Mouse (Mus musculus): Measurements from ENCODE around the gene Mlh1. TPM values are rescaled to one million over a fixed set of nuclear protein-coding genes. Genes with fewer than 3 reads are reported as not detected.

The Mlh1 gene
- 38.8 TPM for total RNA-seq (2023)

DNA sequence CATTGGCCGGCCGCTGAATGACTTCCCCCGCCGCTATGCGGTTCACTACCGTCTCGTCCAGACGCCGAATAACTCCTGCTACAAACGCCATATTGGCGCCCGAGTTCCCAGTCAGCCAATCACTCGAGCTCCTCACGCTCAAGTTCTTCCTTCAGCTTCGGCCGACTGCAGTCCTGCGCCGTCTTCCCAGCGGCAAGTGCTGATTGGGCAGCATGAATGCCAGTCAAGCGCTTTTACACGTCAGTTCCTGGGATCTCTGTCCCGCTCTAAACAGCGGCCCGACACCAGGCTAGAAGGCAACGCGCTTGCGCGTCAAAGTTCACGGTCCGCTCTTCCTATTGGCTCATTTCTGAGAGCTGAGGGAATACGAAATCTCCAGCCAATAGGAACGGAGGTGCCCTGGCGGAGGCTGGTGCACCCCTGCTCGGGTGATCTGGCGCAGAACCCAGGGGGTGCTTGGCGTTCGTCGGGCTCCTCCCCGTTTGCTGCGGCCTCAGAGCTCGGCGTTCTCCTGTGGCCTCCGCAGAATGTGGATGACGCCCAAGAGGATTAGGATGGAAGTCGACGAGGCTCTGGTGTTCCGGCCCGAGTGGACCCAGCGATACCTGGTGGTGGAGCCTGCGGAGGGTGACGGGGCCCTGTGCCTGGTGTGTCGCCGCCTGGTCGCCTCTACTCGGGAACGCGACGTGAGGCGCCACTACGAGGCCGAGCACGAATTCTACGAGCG is at the start of gene Mlh1, which contains the start of gene Epm2aip1:
Gene Mlh1 (minus strand): TSS at position 358 of the 727 bp plus-strand sequence.
Gene Epm2aip1 (plus strand): TSS at position 496 of the 727 bp plus-strand sequence.

DNA sequence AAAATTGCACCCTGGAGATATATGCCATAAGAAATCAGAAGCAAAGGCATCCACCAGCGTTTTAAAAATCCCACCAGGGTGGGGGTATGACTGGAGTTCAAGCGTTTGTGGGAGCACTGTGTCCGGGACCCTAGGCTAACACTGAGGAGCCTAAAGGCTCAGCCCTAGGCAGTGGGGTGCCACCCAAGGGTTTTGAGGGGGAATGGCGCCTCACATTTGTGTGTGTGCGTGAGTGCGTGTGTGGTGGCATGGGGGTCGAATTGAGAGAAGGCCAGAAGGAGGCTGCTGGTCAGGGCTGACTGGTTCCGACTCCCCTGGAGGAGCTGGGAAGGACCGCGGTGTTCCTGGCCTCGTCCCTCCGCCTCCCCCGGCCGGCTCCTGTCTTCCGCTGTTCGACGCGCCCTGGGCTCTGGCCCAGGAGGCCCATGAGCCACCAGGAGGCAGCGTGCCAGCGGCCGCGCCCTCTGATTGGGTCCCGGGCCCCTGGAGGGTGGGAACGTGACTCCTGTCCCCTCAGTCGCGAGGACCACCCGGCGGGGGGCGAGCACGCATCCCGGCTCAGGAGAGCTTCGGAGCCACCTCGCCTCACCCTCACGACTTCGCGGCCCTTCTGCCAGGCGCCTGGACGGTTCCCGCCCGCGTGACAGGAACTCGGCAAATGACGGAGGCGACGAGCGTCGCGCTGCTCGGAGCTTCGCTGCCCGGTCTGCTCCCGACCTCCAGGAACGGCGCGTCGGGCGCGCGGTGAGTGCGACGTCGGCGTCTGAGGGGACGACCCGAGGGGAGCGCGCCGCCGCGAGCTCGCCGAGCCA is 39.6 kb upstream of the Mlh1 start, which contains the start of gene Trank1:
Gene Trank1 (plus strand): TSS at position 709 of the 812 bp plus-strand sequence.

Other genes starting within 250 kb of the Mlh1 start
- gene Ccrl2, start 214.3 kb downstream of the Mlh1 start, total RNA-seq (2023) = 4.1 TPM
- 31.9 TPM for gene Lrrfip2, start 154.2 kb downstream of the Mlh1 start, total RNA-seq (2023)
- gene Epm2aip1, start 138 bp upstream of the Mlh1 start, total RNA-seq (2023) = 37.7 TPM
- gene Trank1, start 39.9 kb upstream of the Mlh1 start, total RNA-seq (2023) = not detected
- gene Dclk3, start 167.3 kb upstream of the Mlh1 start, total RNA-seq (2023) = not detected

All from CD4-positive naive resting alpha-beta T cell, adult 57 days (primary cell).